Mouse (Mus musculus): Measurements from ENCODE around the gene Kremen2. TPM values are rescaled to one million over a fixed set of nuclear protein-coding genes. Genes with fewer than 3 reads are reported as not detected.

Kremen2 gene
- polyA plus RNA-seq, 1 experiment from 2014 or later: 12.9 TPM

DNA sequence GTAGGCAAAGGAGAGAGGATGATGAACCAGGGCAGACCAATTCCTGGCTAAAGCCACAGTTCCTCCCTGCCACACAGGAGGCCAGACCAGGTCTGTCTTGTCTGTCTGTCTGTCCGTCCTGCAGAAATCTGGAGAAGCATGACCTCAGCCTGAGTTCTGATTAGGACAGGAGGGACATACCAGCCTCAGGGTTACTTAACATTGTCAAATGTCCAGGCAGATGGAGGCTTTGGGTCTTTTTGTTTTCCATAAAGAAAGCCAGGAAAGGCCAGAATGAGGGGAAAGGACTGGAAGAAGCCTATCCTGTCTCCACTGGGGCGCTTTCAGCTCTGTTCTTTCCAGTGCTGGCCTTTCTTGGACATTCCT is 6.8 kb downstream of the Kremen2 start:
- Histone ChIP-seq H3K9ac (ENCODE audit: low read depth, low read length) (peak overlapping the region; percentile 69), H3K27me3 (replicated peaks; ENCODE audit: control insufficient read depth, insufficient read depth, low read length) (peaks cover 56% of the 10 kb centered on the region), H3K36me3 (ENCODE audit: control insufficient read depth, insufficient read depth, low read length) (no peaks in the 10 kb centered on the region; the same call in 1 of the 2 replicates), H3K9me3 (ENCODE audit: control insufficient read depth, low read length) (no peaks in the 10 kb centered on the region), H3K4me1 (ENCODE audit: control insufficient read depth, insufficient read depth, low read length) (peaks cover 14% of the 10 kb centered on the region), H3K4me2 (ENCODE audit: low read depth, low read length) (peak overlapping the region; percentile 97), H3K4me3 (ENCODE audit: low read depth, low read length) (peak overlapping the region; percentile 72), H3K27ac (replicated peaks; ENCODE audit: low read depth, low read length) (no peak overlapping the region)
- 44% methylated on average over 2 of the region's 2 CpGs for WGBS
- ATAC-seq (ENCODE audit: low read depth): no peak
- no peak for DNase-seq (ENCODE audit: low spot score)

DNA sequence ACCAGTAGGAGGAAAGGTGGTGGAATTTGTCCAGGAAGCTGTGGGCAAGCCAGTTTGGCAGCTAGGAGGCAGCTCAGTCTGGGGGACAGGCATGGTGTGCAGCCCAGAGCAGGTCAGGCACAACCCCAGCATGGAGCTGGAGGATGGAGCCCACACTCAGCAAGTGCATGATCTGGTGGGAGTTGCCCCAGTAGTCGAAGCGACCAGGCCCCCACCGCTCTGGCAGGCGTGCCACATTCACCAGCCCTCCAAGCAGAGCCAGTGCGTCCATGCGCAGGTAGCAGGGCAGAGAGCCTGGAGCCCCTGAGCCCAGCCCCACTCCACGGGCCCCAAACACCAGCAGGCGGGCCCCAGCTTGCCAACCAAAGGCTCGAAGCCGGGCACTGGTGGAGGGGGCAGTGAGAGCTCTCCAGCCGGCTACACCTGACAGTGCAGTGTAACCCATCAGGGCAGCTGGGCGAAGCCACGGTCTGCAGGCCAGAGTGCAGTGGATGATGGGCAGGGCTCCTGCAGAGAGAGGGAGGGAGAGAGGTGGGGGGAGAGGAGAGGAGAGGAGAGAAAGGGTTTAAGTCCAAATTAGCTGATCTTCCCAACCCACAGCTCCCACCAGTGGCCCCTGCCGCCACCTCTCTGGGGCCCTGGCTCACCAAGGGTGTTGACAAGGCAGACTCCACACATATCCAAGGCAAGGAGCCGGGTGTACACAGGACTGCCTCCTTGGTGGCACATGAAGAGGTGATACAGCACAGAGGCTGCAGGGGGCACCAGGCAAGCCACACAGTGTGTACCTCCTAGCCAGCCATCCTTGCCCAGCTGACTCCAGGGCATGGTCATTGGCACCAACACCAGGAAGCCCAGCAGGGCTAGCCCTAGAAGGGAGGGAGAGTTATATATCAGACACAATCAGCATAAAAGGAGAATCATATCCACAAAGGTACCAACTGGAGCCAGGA is 7.9 kb downstream of the Kremen2 start:
- no peak for ATAC-seq (ENCODE audit: low read depth)
- whole genome bisulfite sequencing: 61% methylated on average over 15 of the region's 15 CpGs
- peaks cover 45% of the 10 kb centered on the region for H3K27me3 ChIP-seq (replicated peaks; ENCODE audit: control insufficient read depth, insufficient read depth, low read length)
- 0 out of 2 replicates have a peak overlapping the region, but pooled peaks have one; percentile 97 for H3K4me2 ChIP-seq (ENCODE audit: low read depth, low read length)
- no peak overlapping the region for H3K9ac ChIP-seq (ENCODE audit: low read depth, low read length)
- no peaks in the 10 kb centered on the region for H3K9me3 ChIP-seq (ENCODE audit: control insufficient read depth, low read length)
- no peak overlapping the region for H3K27ac ChIP-seq (replicated peaks; ENCODE audit: low read depth, low read length)
- H3K36me3 ChIP-seq (ENCODE audit: control insufficient read depth, insufficient read depth, low read length): no peaks in the 10 kb centered on the region; the same call in 1 of the 2 replicates
- no peak overlapping the region for H3K4me3 ChIP-seq (ENCODE audit: low read depth, low read length)
- DNase-seq (ENCODE audit: low spot score): no peak
- H3K4me1 ChIP-seq (ENCODE audit: control insufficient read depth, insufficient read depth, low read length): peaks cover 14% of the 10 kb centered on the region

DNA sequence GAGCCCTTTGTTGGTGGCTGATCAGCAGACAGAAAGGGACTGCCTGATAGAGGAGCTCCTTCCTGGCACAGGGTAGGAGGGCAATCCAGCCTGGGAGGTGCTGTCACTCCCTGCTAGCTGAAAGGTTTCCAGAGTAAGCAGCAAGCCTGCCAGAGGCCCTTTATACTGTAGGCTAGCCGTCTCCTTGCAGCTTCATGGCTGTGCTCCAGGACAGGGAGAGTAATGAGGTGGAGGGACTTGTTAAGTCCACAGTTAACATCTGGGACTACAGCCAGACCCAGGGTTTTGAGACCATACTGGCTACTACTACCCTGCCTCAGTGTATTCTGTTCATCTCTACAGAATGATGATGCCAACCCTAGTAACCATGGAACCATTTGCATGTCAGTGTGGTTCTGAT is 11.3 kb downstream of the Kremen2 start:
- peak; percentile 32 for DNase-seq (ENCODE audit: low spot score)
- Histone ChIP-seq H3K9me3 (ENCODE audit: control insufficient read depth, low read length) (no peaks in the 10 kb centered on the region), H3K9ac (ENCODE audit: low read depth, low read length) (no peak overlapping the region), H3K36me3 (ENCODE audit: control insufficient read depth, insufficient read depth, low read length) (no peaks in the 10 kb centered on the region; the same call in 1 of the 2 replicates), H3K4me1 (ENCODE audit: control insufficient read depth, insufficient read depth, low read length) (peaks cover 5% of the 10 kb centered on the region; the same call in 1 of the 2 replicates), H3K27ac (replicated peaks; ENCODE audit: low read depth, low read length) (no peak overlapping the region), H3K4me2 (ENCODE audit: low read depth, low read length) (no peak overlapping the region), H3K27me3 (replicated peaks; ENCODE audit: control insufficient read depth, insufficient read depth, low read length) (peaks cover 16% of the 10 kb centered on the region; the same call in 1 of the 2 replicates), H3K4me3 (ENCODE audit: low read depth, low read length) (no peak overlapping the region)
- ATAC-seq (ENCODE audit: low read depth): no peak
- WGBS: 50% methylated on average over 1 of the region's 1 CpGs

DNA sequence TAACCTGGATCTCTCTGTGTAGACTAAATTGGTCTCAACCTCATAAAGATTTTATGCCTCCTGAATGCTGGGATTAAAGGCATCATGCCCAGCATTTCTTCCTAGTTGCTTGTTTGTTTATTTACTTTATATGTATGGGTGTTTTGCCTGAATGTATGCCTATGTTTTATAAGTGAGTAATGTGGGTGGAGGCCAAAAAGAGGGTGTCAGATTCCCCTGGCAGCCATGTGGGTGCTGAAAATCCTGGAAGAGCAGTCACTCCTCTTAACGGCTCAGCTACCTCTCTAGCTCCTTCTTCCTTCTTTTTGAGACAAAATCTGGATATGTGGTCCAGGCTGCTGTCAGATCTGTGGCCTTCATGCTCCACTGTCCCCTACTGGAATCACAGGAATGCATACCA is 15.2 kb downstream of the Kremen2 start:
- Histone ChIP-seq H3K4me2 (ENCODE audit: low read depth, low read length) (no peak overlapping the region), H3K9ac (ENCODE audit: low read depth, low read length) (no peak overlapping the region), H3K27me3 (replicated peaks; ENCODE audit: control insufficient read depth, insufficient read depth, low read length) (no peaks in the 10 kb centered on the region), H3K4me1 (ENCODE audit: control insufficient read depth, insufficient read depth, low read length) (0 out of 2 replicates have a peak, but pooled peaks cover 8% of the 10 kb centered on the region), H3K27ac (replicated peaks; ENCODE audit: low read depth, low read length) (no peak overlapping the region), H3K9me3 (ENCODE audit: control insufficient read depth, low read length) (no peaks in the 10 kb centered on the region), H3K4me3 (ENCODE audit: low read depth, low read length) (no peak overlapping the region), H3K36me3 (ENCODE audit: control insufficient read depth, insufficient read depth, low read length) (no peaks in the 10 kb centered on the region)
- 37% methylated on average over 1 of the region's 1 CpGs for WGBS
- no peak for ATAC-seq (ENCODE audit: low read depth)
- DNase-seq (ENCODE audit: low spot score): no peak

DNA sequence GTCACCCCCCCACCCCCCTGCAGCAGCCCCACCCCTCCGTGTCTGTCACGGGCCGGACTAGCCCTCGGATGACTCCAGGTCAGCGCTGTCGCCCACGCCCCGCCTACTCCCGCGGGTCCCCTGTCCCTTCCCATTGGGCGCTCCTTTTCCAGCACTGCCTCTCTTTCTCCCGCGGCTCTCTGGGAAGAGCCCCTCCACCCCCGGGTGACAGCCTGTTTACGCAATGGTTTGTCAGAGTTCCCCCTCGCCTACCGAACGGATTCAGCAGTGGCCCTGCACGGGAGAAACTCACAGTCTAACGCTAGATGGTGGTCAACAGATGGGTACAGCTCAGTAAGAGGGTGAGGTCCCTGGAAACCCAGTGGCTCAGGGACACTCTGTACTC is 18.9 kb downstream of the Kremen2 start:
- Histone ChIP-seq H3K4me2 (ENCODE audit: low read depth, low read length) (peak overlapping the region; percentile 78), H3K9ac (ENCODE audit: low read depth, low read length) (peak overlapping the region; percentile 84), H3K27ac (replicated peaks; ENCODE audit: low read depth, low read length) (peak overlapping the region; percentile 76), H3K36me3 (ENCODE audit: control insufficient read depth, insufficient read depth, low read length) (no peaks in the 10 kb centered on the region), H3K4me1 (ENCODE audit: control insufficient read depth, insufficient read depth, low read length) (0 out of 2 replicates have a peak, but pooled peaks cover 9% of the 10 kb centered on the region), H3K4me3 (ENCODE audit: low read depth, low read length) (peak overlapping the region; percentile 90), H3K27me3 (replicated peaks; ENCODE audit: control insufficient read depth, insufficient read depth, low read length) (no peaks in the 10 kb centered on the region), H3K9me3 (ENCODE audit: control insufficient read depth, low read length) (no peaks in the 10 kb centered on the region)
- under 1% methylated on average over 17 of the region's 20 CpGs for WGBS
- DNase-seq (ENCODE audit: low spot score) (peak; percentile 92), ATAC-seq (ENCODE audit: low read depth) (peak; percentile 86)

DNA sequence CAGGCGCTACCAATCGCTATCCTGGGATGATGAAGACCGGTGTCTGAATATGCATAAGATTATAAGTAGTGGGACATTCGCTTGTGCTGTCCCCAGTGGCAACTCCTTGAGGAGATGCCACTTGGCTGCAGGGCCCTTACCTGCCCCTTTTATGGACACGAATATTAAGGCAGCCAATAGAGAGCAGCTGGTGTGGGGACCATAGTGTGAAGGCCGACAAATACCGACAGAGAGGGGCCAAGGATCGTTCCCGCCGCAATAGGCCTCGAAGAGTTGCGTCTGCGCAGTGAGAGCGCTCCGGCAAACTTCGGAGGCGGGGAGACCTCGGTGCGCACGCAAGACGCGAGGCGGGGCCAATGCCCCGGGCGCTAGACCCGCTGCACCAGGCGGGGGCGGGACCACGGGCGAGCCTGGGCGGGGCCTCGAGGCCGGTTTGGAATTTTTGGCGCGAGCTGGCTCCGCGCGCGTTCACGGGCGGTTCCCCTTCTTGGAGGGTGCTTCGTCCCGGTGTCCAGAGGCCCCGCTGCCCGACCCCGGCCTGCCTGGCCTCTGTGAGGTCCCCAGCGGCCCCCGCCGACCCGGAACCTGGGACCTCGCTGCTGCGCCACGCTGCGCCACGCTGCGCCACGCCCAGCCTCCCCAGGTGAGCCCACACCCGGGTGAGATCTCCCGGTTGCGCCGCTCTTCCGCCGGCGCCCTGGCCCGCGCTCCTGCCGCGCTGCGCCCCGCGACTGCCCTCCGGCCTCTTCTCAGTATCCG is 19.5 kb downstream of the Kremen2 start, which contains the start of gene Pkmyt1:
TSS of gene Pkmyt1 (plus strand) at position 338 of the 759 bp plus-strand sequence.
- Histone ChIP-seq H3K36me3 (ENCODE audit: control insufficient read depth, insufficient read depth, low read length) (no peaks in the 10 kb centered on the region), H3K9ac (ENCODE audit: low read depth, low read length) (peak within 1 kb of the TSS; percentile 84), H3K4me3 (ENCODE audit: low read depth, low read length) (peak within 1 kb of the TSS; percentile 90), H3K27me3 (replicated peaks; ENCODE audit: control insufficient read depth, insufficient read depth, low read length) (no peaks in the 10 kb centered on the region), H3K9me3 (ENCODE audit: control insufficient read depth, low read length) (no peaks in the 10 kb centered on the region), H3K27ac (replicated peaks; ENCODE audit: low read depth, low read length) (peak within 1 kb of the TSS; percentile 80), H3K4me1 (ENCODE audit: control insufficient read depth, insufficient read depth, low read length) (0 out of 2 replicates have a peak, but pooled peaks cover 9% of the 10 kb centered on the region), H3K4me2 (ENCODE audit: low read depth, low read length) (peak within 1 kb of the TSS; percentile 78)
- 2% methylated on average over 48 of the region's 73 CpGs for WGBS
- peak; percentile 97 for DNase-seq (ENCODE audit: low spot score)
- ATAC-seq (ENCODE audit: low read depth): peak; percentile 93

DNA sequence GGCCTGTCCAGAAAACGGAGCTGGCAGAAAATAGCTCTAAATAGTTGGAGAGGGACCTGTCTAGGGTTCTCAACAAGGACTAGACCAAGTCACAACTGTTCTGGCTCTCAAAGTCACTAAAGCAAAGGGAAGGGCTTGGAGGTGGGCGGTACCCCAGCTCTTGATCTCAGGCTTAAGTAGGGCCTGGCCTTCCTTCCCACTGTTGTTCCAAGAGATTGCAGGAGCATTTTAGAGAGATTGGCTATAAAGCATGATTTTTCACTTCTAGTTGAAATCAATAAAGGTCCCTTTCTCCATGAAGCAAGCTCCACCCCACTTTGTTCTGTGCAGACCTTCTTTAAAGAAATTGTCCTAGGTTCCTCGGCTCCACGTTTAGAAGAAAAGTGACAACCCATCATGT is 20.2 kb downstream of the Kremen2 start:
- Histone ChIP-seq H3K4me3 (ENCODE audit: low read depth, low read length) (peak overlapping the region; percentile 90), H3K9me3 (ENCODE audit: control insufficient read depth, low read length) (no peaks in the 10 kb centered on the region), H3K36me3 (ENCODE audit: control insufficient read depth, insufficient read depth, low read length) (no peaks in the 10 kb centered on the region), H3K9ac (ENCODE audit: low read depth, low read length) (peak overlapping the region; percentile 84), H3K27ac (replicated peaks; ENCODE audit: low read depth, low read length) (peak overlapping the region; percentile 80), H3K4me2 (ENCODE audit: low read depth, low read length) (peak overlapping the region; percentile 78), H3K4me1 (ENCODE audit: control insufficient read depth, insufficient read depth, low read length) (0 out of 2 replicates have a peak, but pooled peaks cover 9% of the 10 kb centered on the region), H3K27me3 (replicated peaks; ENCODE audit: control insufficient read depth, insufficient read depth, low read length) (no peaks in the 10 kb centered on the region)
- no peak for ATAC-seq (ENCODE audit: low read depth)
- WGBS: 61% methylated on average over 4 of the region's 4 CpGs
- DNase-seq (ENCODE audit: low spot score): no peak

DNA sequence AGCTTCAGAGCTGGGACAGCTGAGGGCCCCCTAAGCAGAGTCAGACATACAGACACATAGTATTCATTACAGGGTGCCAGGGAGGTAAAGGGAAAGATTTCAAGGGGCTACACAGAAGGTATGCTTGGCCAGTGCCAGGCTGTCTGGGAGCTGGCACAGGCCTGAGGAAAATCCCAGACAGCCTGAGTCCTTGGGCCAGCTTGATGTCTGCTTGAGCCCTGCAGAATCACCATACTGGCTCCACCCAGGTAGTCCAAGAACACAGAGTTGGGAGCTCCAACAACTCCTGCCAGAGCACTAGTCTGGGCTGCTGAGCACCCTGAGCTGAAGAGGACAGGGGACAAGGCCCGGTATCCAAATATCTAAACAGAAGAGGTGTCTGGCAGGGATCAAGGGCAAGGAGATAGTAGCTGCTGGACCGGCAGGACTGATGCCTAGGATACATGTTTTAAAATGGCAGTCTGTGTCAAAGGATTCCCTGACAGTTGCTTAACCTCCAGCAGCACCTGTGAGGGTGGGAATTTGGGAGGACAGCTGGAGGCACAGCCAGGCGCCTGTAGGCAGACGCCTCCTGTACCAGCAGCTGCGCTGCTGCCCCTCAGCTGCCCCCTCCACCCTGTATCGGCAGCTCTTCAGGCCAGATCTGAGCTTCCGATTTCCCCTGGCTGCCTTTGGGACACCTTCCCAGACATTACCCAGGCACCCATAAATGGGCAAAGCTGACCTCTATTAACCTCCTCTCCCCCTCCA is 23.1 kb downstream of the Kremen2 start, which contains the start of gene 1520401A03Rik:
TSS of gene 1520401A03Rik (minus strand) at position 408 of the 750 bp plus-strand sequence.
- Histone ChIP-seq H3K4me2 (ENCODE audit: low read depth, low read length) (no peak within 1 kb of the TSS), H3K4me1 (ENCODE audit: control insufficient read depth, insufficient read depth, low read length) (0 out of 2 replicates have a peak, but pooled peaks cover 9% of the 10 kb centered on the region), H3K9me3 (ENCODE audit: control insufficient read depth, low read length) (no peaks in the 10 kb centered on the region), H3K9ac (ENCODE audit: low read depth, low read length) (no peak within 1 kb of the TSS), H3K4me3 (ENCODE audit: low read depth, low read length) (no peak within 1 kb of the TSS), H3K27me3 (replicated peaks; ENCODE audit: control insufficient read depth, insufficient read depth, low read length) (no peaks in the 10 kb centered on the region), H3K27ac (replicated peaks; ENCODE audit: low read depth, low read length) (no peak within 1 kb of the TSS), H3K36me3 (ENCODE audit: control insufficient read depth, insufficient read depth, low read length) (no peaks in the 10 kb centered on the region)
- WGBS: 72% methylated on average over 5 of the region's 7 CpGs
- DNase-seq (ENCODE audit: low spot score) (peak; percentile 48), ATAC-seq (ENCODE audit: low read depth) (no peak)
